Mouse (Mus musculus) cerebellum, postnatal 36 days (tissue): ENCODE data around the gene Gtdc1.

Source experiments
- DNase-seq, 2 experiments: peaks; one replicate each; pipeline ENCODE4 v3.0.0; 2021 to 2022; ENCODE audit warnings: mixed read lengths in 2 of 2

Gene Gtdc1

DNA sequence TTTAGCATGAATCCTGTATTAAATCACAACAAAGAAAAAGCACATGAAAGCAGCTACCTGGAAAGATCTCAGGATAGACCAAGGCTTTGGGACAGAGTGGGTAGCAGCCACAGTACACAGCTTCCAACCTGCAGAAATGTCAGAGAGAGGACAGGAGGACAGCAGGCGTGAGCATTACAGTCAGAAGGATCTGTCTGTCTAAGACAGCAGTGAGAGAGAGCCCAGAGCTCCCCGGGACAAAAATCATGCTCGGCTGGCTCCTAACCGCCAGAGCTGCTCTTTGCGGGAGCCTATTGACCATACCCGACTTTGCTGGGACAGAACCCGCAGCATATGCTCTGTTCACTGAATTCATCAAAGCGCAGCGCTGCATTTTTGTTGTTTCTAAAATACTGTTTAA lies 356.3 kb downstream of the Gtdc1 start:
- DNase-seq: no peak

DNA sequence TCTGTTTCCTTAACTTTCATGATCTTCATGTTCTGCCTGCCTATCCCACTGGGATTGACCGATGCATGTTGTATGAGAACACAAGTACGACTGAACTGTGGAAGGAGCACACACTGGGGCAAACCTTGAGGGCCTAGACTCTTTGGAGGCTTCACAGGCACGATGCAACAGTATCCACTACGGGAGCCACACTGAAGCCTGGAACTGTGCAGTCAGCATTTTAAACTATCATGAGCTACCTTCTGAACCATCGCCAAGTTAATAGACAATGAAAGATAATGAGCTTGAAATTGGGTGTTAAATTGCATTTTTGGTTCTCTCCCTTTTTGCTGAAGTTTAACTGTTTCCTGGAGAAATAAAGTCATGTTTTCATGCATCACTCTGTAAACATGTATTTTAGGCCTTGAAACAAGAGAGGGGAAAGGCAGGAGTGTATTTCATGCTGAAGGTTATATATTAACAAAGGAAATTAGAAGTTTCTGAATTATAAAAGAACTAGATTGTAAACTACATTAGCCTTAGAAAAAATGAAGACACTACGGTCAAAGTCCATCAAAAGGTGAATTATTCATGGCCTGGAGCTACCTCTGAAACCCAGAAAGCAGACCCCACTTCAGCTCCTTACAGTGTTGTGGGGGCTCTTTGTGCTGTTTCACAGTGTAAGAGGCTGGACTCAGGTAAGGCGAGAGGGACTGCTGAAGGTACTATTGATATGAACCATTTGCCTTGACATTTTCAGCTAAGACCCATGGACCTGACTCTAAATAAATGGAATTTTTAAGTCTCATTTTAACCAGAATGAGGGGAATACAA lies 358.1 kb downstream of the Gtdc1 start:
- no peak for DNase-seq

DNA sequence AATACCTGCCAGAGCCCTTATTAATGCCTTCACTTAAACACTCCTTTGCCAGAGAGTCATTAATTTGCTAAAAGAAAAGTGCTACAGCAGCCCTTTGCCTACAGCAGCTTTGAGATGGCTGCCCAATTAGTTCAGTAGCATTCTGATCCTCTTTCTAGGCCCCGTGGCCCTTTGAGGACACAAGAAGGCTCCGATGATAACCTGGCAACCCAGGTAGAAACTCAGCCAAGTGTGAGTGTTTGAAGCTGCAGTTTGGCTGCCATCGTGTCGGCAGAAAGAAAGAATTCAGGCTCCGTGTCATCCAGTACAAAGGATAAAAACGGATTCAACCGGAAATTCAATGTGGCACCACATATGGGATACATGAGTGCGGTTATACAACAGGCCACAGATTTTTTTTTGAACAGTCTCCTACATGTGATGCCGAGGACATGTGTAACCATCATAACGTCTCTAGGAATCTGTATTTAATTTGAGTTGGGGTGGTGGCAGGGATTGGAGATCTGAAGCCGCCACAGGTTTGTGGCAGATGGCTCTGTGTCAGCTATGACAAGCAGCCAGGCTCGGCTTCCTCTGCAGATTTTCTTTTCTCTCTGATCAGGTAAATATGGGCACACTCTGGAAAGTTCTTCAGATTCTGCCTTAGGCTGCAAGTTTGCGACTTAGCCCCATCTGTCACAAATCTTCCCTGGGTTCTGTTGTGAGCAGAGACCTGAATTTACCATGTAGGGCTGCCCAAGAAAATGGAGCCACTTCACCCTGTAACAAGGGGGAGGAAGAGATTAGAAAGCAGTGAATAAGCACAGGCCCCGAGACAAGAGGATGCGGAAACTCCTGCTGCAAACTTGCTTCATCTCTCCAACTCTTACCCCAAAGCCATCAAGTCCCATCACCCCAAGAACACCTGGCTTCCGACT lies 362.4 kb downstream of the Gtdc1 start:
- DNase-seq: peak; percentile 30 to 37

DNA sequence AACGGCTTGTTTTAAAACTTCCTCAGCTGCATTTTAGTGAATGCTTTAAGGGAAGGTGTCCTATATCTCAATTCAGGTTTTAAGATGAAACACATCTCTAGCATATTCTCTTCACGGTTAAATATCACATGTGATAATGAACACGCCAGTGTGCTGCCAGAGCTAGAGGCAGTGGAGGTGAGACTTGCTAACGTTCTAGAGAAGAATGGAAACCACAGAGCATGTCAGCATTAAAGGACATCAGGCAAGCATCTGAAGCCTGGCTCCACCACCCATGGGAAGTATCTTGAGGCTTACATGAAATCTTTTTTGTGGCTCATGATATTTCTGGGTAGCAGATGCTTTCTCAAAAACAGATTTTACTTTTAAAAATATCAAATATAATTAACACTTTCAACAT lies 365.7 kb downstream of the Gtdc1 start:
- no peak for DNase-seq

DNA sequence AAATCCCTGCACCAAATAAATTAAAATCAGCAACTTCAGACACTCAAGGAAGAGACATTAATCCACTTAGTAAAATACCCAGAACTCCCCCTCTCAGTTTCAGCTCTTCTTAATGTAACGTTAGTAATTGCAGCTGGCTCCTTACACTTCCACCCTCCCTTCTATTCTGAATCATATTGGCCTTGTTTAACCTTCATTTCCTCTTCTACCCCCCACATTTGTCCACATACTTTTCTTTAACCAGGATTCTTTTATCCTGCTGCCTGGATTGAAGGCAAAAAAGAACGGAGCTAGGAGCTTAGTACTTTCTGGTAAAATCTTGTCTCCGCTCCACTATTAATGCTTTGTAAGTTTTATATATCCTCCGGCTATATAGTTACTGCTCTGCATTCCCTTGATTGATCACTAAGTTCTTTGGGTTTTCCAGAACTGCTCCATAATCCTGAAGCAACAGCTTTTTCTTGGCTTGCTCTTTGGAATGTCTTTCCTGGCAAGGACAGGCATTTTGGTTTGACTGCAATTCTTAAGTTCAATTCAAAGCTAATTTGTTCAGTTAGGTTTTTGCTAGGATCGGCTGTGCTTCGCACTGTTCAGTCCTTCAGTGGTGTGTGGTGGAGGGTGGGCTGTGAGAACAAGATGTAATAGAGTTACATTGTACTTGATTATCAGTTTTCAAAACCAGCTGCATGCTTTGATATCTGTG lies 368.1 kb downstream of the Gtdc1 start:
- no peak for DNase-seq

GRCm38 (mm10) chr2:44557669-44558281 lies 369.7 kb downstream of the Gtdc1 start:
- no peak for DNase-seq

DNA sequence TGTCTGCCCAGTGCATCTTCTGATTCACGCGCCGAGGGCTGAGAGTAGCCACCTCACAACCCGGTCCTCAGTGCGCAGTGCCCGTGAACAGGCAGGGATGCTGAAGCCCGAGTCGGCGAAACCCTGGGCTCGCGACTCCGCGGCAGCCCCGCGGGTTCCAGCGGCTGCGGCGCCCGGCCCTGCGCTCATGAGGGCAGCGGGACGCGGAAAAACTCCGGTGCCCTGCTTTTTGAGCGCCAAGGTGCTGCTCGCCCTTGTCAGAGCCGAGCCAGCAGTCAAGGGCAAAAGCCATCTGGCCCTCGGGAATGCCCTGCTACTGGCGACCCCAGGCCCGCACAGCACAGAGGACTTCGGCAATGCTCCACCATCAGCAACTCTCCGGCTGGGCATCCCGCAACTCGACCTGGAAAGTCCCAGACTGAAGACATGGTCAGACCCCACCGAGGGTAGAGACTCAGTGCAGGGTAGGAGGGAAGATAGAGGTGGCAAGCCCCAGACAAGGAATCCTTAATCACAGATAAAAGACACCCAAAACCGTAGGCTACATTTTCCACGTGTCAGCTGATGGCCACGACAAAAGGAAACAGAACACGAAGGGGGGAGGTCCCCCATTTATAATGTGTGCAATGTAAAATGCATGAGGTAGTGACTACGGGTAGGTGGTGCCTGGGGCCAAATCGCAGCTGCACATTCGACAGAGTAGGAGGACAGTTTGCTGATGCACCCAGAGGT lies 370.4 kb downstream of the Gtdc1 start:
- peak; percentile 10 to 24 for DNase-seq

GRCm38 (mm10) chr2:44554716-44555115 lies 372.7 kb downstream of the Gtdc1 start:
- no peak for DNase-seq

GRCm38 (mm10) chr2:44549311-44549710 lies 378.1 kb downstream of the Gtdc1 start:
- no peak for DNase-seq

DNA sequence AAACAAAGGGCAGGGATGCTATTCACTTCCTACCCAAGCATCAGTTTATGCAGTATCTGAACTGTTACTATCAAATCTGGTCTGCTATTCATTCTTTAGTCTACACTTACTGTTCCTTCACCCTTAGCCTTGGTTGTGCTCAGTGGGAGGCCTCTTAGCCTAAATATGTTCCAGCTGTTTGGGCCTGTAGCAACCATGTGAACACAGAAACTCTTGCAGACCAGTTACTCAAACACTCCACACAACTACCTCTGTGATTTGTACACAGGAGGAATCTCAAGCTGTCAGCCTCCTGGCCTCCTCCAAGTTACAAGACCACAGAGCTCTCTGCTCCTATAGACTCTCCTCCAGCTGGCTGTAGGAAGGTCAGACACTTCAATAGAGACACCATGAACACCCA lies 384.7 kb downstream of the Gtdc1 start:
- DNase-seq: no peak

DNA sequence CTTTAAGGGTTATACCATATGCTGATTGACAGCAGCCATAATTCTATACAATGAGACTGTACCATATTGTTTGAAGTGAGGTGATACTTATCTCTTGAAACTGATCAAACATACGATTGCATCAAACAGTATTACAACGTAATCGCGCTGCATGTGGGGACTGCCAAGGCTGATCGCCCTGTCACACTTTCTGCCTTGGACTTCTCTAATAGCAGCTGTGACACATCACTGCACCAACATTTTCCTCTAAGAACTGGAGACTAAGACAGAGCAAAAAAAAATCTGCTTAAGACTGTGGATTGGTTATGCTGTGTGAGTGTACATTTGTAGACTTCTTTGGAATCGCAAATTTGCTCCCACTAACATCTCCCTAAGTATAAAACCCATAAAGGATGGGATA lies 385.7 kb downstream of the Gtdc1 start:
- no peak for DNase-seq

- DNase-seq: no peak
These were observed 386.6 kb downstream of the Gtdc1 start for GRCm38 (mm10) chr2:44540881-44541280.

- DNase-seq: no peak
These were observed 388.3 kb downstream of the Gtdc1 start for GRCm38 (mm10) chr2:44539121-44539634.

GRCm38 (mm10) chr2:44538135-44538534 lies 389.3 kb downstream of the Gtdc1 start:
- DNase-seq: no peak

GRCm38 (mm10) chr2:44535760-44536159 lies 391.7 kb downstream of the Gtdc1 start:
- peak in 1 of 2 experiments; percentile 10 for DNase-seq

GRCm38 (mm10) chr2:44535136-44535675 lies 392.3 kb downstream of the Gtdc1 start:
- DNase-seq: no peak

DNA sequence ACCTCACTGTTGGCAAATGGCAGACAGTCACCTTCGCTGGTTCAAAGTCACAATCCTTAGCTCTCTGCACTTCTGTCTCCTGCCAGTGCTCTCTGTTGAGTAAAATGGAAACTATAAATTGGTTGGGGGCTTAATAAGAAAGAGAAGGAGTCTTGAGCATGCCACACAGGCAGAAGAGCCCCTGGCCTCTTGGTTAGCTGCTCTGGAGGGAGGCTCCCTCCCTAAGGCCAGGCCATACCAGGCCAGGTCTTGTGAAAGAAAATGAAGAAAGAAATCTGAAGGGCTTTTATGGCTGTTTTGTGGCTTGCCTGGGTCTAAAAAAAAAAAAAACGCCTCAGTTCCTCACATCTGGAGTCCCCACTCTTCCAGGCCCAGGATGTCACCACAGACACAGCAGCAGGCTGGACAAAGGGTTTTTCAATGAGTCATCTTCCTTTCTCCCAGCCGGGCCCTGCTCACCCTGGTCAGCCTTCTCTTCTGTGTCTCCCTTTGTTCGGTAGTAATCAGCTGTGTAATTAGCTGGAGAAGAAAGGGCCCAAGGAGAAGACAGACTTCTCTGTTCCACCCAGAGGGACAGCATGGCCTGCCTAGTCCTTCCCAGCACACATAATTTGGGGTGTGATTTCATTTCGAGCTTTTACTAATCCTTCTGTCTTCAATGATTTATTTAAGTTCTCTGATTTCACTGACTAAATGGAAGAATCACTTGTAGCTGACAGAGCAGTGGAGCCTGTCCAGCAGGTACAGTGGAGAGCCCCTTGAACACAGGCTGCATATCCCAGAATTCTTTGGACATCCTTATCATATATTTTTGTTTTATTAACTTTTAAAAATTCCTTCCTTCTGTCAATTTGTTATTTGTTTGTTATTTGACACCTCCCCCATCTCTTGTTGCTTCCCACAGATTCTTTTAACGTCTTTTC lies 401.1 kb downstream of the Gtdc1 start:
- no peak for DNase-seq

- DNase-seq: no peak
These were observed 402.1 kb downstream of the Gtdc1 start for GRCm38 (mm10) chr2:44525187-44525919.

DNA sequence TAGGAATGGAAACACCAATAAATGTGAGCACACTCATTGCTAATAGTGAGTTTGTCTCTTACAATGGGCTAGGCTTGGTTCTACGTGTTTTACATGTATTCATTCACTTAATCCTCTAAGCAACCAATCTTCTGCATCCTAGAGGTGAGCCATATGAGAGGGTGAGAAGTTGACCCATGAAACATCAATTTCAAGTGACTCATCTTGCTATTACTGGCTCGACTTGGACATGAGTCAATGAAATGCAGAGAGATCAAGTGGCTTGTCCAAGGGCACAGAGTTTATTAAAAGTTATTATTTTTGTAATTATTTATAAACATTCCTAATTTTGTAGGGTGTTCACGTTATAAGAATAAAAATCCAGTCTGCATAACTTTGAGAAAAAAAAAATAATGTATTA lies 408.2 kb downstream of the Gtdc1 start:
- DNase-seq: no peak

GRCm38 (mm10) chr2:44518085-44518484 lies 409.4 kb downstream of the Gtdc1 start:
- DNase-seq: no peak
